Mouse (Mus musculus) WW6 (cell line): ENCODE results near the gene Myh15.
A peak's percentile ranks its signal among the peaks of the same experiment; 100 is the strongest.
"Not testable (repeated sequence)": the region's sequence is repeated elsewhere in the genome, so short reads cannot be mapped to it uniquely, and the experiment has no call there.

Experiments
- DNase-seq: peaks from one replicate; pipeline ENCODE4 v3.0.0-alpha.2; 2013; ENCODE audit warnings: low read depth, low spot score

Gene Myh15

DNA sequence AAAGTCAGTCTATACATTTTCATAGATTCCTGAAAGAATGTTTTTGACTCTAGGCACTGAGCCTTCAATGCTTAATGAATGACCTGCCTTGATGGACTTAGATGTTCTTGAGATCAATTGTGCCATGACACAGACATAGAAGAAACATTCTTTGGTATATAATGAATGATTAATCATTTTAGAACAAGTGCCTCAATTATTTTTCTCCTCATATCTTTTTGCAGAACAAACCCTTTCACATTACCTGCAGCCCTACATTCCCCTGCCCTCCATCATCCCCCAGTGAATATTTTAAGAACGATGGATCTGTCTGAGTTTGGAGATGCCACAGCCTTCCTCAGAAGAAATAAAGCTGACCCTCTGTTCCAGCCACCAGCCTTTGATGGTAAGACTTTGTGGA lies at the start of gene Myh15:
Gene Myh15, plus strand, starts transcription at position 301 of the 400 bp plus-strand sequence.
- DNase-seq, result no peak

DNA sequence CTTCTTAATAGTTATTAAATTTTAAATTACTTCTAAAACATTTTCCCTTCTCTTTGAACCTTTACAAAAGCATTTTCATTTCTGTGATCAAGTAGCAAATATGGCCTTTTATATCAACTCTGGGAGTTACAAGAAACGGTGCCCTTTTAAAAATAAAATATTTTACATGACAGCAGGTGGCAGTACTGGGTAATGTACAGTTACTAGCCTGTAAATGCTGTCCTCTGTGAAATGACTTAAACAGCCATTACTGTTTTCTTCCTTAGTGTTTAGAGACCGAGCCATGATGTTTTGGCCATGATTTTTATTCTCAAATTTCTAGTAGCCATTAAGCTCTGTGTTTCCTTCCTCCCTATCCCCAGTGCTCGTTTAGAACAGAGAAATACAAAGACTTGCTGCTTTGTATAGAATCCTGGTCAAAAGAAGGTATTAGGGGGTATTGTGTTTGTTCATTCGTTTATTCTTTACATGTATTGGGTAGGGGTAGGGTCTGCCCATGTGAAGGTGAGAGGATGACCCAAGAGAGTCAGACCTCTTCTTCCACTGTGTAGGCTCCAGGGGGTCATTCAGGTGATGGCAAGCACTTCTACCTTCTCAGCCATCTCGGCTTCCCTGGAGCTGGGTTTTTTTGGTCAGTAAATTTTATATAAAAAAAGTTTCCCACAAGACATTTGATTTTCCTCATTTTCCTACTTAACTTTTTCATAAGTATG lies 40.5 kb upstream of the Myh15 start:
- DNase-seq, result no peak

DNA sequence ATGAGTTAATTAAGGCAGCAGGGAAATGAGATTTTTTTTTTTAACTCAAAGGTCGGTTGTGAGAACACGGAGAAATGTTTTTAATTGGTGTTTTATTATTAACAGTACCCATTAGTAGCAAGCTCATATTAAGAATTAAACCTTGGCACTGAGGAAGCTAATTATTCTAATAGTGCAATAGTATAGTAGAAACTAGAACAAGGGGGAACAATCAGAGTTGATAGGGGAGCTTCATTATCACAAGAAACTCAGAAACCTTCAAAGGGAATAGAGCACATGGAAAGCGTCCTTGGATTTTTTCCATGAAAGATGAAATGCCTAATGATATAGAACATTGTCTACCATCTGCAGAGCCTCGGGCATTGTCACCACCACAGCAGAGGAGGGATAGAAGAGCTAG lies 21.4 kb upstream of the Myh15 start:
- DNase-seq, result no peak

DNA sequence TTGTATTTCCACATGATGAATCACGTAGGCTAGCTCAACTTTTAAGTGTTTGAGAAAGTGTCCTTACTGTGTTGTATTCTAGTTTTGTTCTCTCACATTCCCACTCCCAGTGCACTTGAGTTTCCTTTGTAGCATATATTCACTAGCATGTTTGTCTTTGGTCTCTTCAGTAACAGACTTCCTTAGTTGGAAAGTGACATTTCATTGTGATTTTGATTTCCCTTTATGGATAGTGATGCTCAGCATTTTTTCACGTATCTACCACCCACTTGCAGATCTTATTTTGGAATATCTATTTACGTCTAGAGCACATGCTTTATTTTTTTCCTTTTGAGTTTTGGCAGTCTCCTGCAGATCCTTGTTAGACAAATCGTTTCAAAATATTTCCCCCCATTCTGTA lies 19.5 kb upstream of the Myh15 start:
- no peak for DNase-seq

DNA sequence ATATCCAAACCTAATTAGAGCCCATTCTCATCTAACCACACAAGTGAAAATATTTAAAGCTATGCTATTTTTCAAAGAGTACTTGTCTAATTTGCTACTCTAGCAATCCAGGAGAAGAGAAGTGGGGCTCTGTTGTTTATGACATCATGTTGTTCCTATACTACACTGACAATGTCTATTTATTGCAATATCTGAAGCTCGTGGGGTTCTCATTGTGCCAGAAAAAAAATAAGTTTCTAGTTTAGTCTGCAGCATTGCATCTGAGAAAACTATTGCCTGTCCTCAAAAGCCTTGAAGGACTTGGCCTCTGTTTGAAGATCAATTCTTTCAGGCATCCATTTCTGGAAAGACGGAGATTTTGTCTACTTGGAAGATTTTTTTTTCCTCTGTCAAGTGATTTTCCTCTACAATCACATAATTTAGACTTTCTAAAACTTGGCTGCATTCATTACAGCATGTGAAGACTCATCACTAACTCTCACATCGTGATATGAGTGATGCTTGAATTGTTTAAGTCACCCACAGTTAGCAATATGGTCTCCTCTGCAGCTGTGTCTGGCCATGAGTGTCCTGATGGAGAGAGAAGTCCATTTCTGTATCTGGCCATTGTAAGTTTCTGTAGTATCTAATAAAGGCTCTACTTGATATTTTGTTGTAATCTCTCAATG lies 16.6 kb upstream of the Myh15 start:
- no peak for DNase-seq

DNA sequence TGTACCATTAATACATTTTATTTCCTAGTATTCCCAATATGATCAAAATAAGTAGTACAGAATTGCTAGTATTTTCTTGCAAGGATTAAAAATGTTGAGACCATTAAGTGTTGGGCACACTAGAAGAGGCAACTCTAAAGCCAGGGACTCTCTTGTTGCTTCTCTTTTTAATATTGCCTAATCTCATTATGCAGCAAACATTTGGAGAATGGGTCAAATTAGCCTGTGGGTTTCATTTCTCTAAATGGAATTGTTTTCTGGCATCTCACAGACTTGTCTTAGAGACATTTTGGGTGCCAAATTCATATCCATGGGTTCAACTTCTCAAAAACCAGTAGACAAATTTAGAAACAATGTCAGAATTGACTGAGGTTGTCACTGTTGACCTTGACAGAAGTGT lies 8.1 kb upstream of the Myh15 start:
- no peak for DNase-seq

DNA sequence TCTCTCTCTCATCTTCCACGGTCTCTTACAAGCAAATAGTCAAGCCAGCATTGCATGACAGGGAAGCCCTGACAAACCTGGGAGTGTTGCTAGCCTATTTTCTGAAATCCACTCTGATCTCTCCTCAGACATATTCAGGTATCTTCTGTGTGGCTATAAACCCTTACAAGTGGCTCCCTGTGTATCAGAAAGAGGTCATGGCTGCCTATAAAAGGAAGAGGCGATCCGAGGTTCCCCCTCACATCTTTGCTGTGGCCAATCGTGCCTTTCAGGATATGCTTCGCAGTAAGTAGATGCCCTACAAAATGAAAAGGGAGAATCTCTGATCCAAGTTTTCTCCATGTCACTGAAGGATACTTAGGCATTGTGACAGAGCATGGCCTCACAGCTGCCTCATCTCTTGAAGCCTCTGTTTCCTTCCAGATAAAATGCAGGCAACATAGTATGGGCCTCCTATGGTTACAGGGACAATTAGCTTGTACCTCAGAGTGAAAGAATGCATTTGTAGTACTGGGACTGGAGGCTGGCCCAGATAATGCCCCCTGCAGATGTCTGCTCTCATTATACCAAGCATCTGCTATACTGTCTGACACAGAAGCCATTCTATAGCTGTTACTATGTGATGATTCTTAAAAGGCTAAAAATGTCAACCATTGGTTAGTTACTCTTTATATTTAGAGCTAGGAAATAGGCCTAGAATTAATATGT lies 12.1 kb downstream of the Myh15 start:
- no peak for DNase-seq

DNA sequence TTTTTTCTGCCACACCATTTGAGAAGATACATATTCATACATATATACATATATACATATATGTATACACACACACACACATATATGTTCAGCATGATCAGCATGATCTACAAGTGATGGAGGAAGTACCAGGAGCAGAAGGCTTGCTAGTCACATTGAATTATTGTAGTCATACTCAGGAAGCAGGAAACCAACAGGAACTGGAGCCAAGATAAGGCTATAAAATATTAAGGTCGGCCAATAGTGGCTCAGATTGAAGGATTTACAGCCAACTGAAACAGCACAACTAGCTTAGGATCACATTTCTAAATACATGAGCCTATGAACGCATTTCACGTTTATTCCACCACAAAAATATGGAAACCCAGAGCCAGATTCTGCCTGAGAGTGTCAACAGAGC lies 14.0 kb downstream of the Myh15 start:
- no peak for DNase-seq

DNA sequence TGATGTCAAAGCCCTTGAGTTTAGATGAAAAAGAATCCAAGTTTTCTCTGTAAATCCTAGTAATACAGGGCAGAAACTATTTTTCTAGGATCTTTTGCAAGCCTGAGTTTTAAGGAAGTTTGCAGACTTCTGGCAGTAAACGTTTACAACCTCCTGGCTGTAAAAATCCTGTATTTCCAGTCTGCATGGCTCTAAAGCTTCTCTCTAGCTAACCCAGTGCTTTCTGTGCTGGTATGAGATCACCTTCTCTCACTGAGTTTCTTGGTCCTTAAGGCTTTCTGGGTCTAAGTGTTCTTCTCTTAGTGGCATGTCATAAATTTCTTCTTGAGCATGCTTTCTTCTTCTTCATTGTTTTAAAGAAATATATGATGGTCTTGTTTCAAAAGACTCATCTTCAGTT lies 70.7 kb downstream of the Myh15 start:
- DNase-seq, result no peak

DNA sequence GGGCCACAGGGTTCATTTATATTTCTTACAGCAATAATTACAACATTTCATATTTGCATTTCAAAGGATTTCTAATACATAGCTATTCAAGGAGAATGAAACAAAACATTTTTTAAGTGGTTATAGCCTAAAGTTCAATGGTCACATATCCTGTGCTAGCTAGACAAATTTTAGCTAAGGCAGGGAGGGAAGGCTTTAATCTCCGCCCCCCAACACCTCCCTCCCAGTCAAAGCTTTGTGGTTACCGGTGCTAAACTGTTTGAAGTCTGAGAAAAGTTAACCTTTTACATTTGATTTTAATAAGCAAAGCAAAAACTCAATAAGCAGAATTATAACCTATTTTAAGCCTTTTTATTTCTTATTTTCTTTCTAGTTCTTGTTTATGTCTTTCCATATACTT lies 98.9 kb downstream of the Myh15 start:
- no peak for DNase-seq

DNA sequence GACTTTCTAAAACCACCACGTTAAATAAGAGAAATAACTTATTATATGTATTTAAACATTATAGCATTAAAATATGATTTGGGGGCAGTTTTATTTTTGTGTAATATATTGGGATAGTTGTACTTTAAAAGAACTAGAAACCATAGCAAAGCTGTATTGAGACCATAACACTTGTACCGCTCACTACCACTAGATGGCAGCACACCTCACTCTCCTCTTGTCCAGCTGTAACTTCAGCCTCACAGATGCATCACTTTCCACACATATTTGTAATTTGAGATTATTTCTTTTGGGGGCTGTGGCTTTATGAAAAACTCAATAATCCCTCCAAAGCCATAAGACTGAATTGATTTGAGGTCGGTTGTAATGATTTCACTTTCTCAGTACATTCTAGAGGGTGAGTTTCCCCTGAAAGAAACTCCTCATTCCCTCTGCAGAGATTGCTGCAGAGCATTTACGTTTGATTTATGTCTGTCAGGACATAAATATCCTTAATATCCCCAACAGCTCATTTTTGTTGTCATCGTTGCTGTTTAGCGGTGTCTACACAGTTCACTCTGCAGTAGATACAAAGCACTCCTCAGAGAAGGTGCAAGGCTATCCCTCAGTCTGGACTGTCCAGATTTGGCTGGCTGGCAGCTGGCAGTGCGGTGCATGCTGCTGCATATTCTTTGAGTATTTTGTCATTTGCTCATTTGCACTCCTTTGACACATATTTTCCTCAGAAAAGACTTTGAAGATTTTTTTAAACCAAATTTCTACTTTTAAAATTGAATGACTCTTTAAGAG lies 107.3 kb downstream of the Myh15 start:
- DNase-seq, result peak; percentile 4

DNA sequence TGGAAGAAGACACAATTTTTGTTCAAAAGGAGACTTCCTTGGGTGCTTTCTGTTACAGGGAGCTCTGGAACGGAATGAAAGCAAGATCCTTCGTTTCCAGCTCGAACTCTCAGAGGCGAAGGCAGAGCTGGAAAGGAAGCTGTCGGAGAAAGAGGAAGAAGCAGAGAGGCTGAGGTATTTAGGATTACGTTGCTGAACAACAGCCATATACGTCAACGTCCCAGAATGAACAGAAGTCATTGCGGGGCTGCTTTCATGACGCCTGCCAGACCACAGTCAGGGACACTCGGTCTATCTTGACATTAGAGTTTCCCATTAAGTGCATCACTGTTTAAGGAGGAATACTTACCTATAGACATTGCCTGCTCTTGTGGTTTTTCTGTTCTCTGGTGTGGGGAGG lies 108.4 kb downstream of the Myh15 start:
- no peak for DNase-seq

DNA sequence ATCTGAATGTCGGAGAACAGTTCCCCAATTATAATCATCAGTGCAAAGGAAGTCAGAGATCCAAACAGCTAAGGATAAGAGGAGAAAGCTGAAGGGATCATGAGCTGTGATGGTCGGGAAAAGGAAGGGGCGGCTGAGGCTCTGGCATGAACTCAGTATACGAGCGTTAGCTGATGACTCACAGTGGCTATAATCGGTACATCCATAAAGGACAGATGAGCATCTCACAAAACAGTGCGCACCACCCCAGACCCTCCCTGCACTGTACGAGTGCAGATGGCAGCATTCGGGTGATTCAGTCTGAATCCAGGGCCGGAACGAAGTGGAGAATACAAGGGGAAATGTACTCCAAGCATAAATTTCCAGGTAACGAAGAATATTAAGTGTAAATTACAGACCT lies 110.0 kb downstream of the Myh15 start:
- no peak for DNase-seq

DNA sequence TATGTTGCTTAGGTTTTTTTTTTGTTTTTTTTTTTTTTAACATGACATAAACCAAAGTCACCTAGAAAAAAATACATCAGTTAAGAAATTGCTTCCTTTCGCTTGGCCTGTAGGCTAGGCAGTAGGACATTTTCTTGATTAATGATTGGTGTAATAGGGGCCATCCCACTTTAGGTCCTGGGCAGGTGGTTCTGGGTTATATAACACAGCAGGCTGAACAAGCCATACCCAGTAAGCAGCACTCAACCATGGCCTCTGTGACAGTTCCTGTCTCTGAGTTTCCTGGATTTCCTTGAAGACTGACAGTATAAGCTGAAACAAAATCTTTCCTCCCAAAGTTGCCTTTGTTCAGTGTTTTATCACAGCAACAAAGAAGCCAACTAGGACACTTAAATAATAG lies 117.8 kb downstream of the Myh15 start:
- DNase-seq, result no peak

DNA sequence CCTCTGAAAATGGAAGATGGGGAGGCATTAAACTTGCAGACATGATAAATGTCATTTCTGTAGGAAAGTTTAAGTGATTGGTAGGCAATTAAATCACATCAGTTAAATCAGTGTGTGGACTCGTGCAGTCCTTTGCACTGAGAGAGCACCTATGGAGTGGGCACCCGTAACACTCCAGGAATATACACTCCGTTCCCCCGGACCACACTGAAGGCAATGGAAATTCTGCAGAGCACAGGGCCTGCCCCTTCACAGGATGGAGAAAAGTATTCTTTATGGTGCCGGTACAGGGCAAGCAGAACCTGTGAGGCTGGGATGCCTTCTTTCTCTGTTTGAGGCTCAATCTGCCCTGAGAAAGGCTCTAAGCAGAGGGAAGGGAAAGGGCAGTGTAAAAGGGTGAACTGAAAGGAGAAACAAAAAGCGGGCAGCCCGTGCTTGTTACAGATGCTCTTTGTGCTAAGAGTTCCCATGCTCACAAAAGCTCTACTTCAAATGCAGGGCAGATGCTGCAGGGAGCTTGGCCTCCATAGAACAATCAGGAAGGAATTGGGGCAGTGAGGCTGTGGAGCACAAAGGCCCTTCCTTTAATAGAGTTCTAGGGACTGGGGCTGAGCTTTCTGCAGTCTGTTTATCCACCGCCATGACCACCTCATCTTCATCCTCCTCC lies 118.6 kb downstream of the Myh15 start:
- no peak for DNase-seq

DNA sequence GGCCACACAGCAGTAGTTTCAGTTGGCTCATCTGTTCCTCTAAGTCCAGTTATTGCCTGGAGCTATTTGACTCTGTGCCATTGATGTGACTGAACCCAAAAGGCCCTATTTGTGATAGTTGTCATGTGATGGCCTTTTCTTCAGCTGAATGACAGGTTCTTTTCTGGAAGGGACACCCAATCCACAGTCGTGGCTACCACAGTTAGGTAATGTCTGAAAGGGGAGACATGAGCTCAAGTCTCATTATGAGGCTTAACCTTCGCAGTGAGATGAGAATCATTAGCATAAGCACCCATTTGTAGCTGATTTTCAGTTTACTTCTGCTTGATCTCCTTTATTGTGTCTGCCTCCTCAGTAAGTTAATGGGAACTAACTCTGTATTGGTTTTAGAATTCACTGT lies 136.2 kb downstream of the Myh15 start:
- DNase-seq, result no peak

DNA sequence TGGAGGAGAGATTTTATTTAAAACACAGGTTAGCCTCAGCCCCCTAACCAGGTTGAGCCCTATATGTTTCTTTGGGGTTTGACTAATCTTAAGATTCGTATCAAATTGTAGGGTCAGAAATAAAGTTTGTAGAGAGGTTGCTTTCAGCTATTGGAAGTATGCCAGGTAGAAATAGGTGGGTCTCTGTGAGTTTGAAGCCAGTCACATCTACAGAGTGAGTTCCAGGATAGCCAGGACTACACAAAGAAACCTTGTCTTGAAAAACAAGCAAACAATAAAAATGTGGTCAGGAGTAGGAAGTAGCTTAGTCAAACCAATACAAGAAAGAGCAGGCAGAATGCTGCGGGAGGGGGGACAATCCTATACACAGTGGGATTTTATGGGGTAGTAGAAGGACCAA lies 136.7 kb downstream of the Myh15 start:
- no peak for DNase-seq

DNA sequence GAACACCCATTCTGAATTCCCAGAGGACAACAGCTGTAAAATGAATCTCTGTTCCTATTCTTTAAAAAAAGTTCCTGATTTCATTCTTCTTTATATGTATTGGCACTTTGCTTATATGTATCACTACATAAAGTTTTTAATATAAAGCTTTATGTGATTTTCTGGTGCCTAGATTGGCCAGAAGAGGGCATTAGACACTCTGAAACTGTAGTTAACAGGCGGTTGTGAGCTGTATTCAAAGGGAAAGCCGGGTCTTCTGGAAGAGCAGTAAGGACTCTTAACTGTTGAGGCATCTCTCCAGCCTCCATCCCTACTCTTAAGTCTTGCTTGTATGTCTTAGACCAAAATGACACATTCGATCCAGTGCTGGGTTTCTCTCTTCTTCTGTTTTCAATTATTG lies 139.0 kb downstream of the Myh15 start:
- DNase-seq, result no peak

DNA sequence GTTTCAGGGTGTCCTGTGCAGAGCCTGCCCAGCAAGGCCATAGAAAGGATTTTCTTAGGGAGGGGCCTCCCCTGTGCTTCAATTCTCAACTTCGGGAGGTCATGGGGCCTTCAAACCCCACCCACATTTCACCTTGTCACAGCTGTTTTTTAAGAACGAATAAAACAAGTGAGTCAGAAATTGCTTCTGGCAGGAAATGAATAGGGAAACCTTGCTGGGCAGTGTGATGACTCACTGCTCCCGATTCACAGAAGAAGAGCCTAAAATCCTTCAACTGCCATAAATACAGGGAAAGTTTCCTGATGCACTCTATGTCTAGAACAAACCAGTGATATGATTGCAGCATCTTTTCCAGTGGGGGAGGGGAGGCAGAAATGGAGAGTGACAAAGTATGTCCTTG lies 140.7 kb downstream of the Myh15 start:
- no peak for DNase-seq

DNA sequence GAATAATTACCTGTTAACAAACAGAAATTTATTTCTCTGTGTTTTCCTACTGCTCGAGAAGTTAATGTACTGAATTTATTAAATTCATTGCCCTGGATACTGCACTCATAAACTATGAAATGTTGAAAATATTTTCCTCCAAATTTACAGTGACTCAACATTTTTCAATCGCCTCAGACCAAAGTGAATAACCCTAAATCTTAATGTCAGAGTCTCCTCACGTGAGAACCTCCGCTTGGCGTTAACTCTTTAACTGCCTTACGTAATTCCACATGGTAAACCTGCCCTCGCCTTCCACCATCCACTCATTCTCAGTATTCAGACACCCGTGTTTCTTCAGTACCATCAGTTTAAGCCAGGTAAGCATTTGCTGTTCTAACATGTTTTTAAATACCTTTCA lies 166.4 kb downstream of the Myh15 start:
- no peak for DNase-seq

DNA sequence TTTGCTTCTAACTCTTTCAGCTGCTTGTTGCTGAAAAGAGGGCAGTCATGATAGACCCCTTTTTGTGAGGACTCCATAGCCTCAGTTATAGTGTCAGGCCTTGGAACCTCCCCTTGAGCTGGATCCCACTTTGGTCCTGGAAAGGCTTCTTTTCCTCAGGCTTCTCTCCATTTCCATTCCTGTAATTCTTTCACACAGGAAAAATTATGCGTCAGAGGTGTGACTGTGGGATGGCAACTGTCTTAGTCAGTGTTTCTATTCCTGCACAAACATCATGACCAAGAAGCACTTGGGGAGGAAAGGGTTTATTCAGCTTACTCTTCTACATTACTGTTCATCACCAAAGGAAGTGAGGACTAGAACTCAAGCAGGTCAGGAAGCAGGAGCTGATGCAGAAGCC lies 186.2 kb downstream of the Myh15 start:
- not testable (repeated sequence) for DNase-seq
